Mouse (Mus musculus) heart, postnatal 0 days (tissue): ENCODE data around the gene Rnaset2b.
"Not testable (repeated sequence)": the region's sequence is repeated elsewhere in the genome, so short reads cannot be mapped to it uniquely, and the experiment has no call there.

ENCODE experiments used
- CTCF ChIP-seq: IDR thresholded peaks from 2 replicates; pipeline ENCODE4 v1.5.1; 2016; ENCODE audit warnings: antibody characterized with exemption, control low read depth, low read depth
- EP300 ChIP-seq: IDR thresholded peaks from 2 replicates; pipeline ENCODE4 v1.6.1; 2016; ENCODE audit warnings: antibody characterized with exemption, low read depth

DNA sequence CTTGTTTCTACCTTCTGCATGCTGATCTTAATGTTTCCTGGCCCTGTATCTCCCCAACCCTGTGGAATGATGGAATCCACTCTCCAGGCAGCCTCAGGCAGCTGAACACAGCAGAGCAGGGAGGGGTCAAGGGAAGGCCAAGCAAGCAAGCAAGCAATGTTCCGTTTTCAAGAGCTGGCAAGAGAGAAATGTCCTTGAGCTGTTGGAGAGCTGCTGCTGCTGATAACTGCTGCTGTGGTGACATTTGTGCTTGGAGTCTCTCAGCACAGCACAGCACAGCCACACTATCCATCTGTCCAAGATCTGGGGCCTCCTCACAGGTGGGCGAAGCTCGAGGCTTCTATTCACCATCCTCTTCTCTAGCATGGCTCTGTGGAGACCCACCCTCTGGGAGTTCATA lies 33.0 kb downstream of the Rnaset2b start:
- not testable (repeated sequence) for TF ChIP-seq EP300, CTCF
